Mouse (Mus musculus): ENCODE data around the gene Lgr5.

Lgr5 gene

DNA sequence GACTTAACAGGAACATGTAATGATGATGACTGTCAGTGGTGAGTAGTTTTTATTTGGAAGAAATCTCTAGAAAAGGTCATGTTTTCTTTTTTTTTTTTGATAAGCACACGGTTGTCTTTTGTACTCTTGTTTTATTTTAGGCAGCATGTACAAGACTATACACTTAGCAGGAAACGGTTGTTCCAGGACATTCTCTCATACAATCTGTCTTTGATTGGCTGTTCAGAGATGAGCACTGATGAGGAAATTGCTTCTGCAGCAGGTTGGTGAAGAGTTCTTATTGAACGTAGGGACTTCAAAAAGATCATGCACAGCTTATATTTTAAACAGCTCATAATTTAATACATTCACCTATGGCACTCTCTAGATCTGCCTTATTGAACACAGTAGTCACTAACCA, 173.5 kb downstream of the Lgr5 start:
- DNase-seq: no peak

DNA sequence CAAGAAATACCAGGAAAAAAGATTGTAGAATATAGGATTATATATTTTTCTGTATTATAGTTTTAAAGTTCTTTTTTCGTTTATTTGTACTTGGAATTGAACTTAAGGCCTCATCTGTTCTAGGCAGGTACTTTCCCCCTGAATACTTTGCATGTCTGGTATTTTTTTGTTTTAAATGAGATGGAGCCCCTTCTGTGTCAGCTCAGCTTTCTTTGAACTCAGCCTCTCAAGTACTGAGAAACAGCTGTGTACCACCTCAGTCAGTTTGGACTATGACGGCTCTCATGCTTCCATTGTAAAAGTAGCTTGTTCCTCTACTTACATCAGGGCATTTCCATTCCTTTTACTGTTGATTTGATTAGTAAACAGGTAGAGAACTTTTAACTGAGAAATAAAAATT, 174.1 kb downstream of the Lgr5 start:
- no peak for DNase-seq

GRCm38 (mm10) chr10:115406393-115406792, 181.2 kb downstream of the Lgr5 start:
- DNase-seq: peak; percentile 80
